17 mouse cellular contexts compared by ENCODE assay signal in the genomic region with DNA sequence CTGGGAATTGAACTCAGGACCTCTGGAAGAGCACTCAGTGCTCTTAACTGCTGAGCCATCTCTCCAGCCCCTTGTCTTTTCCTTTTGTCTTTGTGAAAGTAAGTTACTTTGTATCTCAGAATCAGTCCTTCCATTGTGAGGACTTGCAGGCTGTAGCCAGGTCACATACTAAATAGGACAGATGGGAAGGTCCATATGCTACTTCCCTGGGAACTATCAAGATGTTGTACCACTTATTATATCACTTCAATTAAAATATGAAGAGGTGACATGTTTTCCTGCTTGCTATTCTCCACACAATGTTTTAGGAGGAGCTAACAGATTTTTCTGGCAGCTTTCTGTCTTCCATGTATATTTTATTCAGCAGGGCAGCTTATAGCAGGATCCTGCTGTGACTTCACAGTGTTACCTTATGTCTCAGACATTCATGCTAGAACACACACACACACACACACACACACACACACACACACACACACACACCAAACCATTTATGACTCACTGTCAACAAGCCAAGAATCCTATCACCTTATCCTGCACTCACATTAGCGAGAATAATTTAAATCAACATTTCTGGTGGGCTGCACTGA.
A peak's percentile ranks its signal among the peaks of the same experiment; 100 is the strongest.
DNase-seq lines count a peak whose midpoint lies in the region; ATAC-seq and TF ChIP-seq lines count a peak whose summit lies in the region.
"Had no signal": no experiment of that assay in that cellular context is flagged by ENCODE, and none has a peak within 500 bp of the region (broad histone marks: within the 10 kb centered on the region; RNA-seq: fewer than 3 reads in every experiment).

No protein-coding gene starts in this region.

- no peaks in the 10 kb centered on the region for H3K9me3 ChIP-seq in forebrain, embryonic 13.5 days (replicated peaks)
- H3K9me3 ChIP-seq in forebrain, embryonic 12.5 days = no peaks in the 10 kb centered on the region
- no peaks in the 10 kb centered on the region for H3K9me3 ChIP-seq in hindbrain, embryonic 16.5 days (ENCODE audit: control insufficient read depth, low read length)
- H3K9me3 ChIP-seq in hindbrain, embryonic 12.5 days (replicated peaks) = no peaks in the 10 kb centered on the region
- H3K9me3 ChIP-seq in stomach, postnatal 0 days (ENCODE audit: control insufficient read depth, low read length) = no peaks in the 10 kb centered on the region
- no peaks in the 10 kb centered on the region for H3K9me3 ChIP-seq in limb, embryonic 10.5 days (replicated peaks)
- H3K9me3 ChIP-seq: embryonic facial prominence, embryonic 10.5 days; heart, embryonic 15.5 days had no signal

- H3K27ac ChIP-seq in forebrain, embryonic 13.5 days = no peak overlapping the region; the same call in 1 of the 2 replicates
- H3K27ac ChIP-seq in forebrain, embryonic 12.5 days = no peak overlapping the region
- no peak overlapping the region for H3K27ac ChIP-seq in hindbrain, embryonic 16.5 days (ENCODE audit: low read depth, low read length)
- H3K27ac ChIP-seq in hindbrain, embryonic 12.5 days = no peak overlapping the region
- no peak overlapping the region for H3K27ac ChIP-seq in stomach, postnatal 0 days (replicated peaks)
- H3K27ac ChIP-seq in limb, embryonic 10.5 days = no peak overlapping the region
- H3K27ac ChIP-seq: embryonic facial prominence, embryonic 10.5 days; heart, adult 2 months; heart, embryonic 15.5 days had no signal

- no peaks in the 10 kb centered on the region for H3K4me1 ChIP-seq in forebrain, embryonic 13.5 days
- H3K4me1 ChIP-seq in forebrain, embryonic 12.5 days = no peaks in the 10 kb centered on the region
- H3K4me1 ChIP-seq in hindbrain, embryonic 16.5 days (ENCODE audit: control insufficient read depth, insufficient read depth, low read depth, low read length) = no peaks in the 10 kb centered on the region
- no peaks in the 10 kb centered on the region for H3K4me1 ChIP-seq in hindbrain, embryonic 12.5 days
- no peaks in the 10 kb centered on the region for H3K4me1 ChIP-seq in stomach, postnatal 0 days (replicated peaks; ENCODE audit: control insufficient read depth, insufficient read depth)
- H3K4me1 ChIP-seq in limb, embryonic 10.5 days = no peaks in the 10 kb centered on the region
- H3K4me1 ChIP-seq: embryonic facial prominence, embryonic 10.5 days; heart, embryonic 15.5 days had no signal

- no peaks in the 10 kb centered on the region for H3K36me3 ChIP-seq in forebrain, embryonic 13.5 days (ENCODE audit: poor library complexity, severe bottlenecking)
- H3K36me3 ChIP-seq in forebrain, embryonic 12.5 days (replicated peaks) = no peaks in the 10 kb centered on the region
- no peaks in the 10 kb centered on the region for H3K36me3 ChIP-seq in hindbrain, embryonic 16.5 days (ENCODE audit: control insufficient read depth, insufficient read depth, low read length)
- H3K36me3 ChIP-seq in hindbrain, embryonic 12.5 days = no peaks in the 10 kb centered on the region
- no peaks in the 10 kb centered on the region for H3K36me3 ChIP-seq in stomach, postnatal 0 days (ENCODE audit: control insufficient read depth, insufficient read depth, low read length)
- H3K36me3 ChIP-seq in limb, embryonic 10.5 days = no peaks in the 10 kb centered on the region
- H3K36me3 ChIP-seq: embryonic facial prominence, embryonic 10.5 days; heart, embryonic 15.5 days had no signal

- no peak for TF ChIP-seq CTCF in brain, embryonic 14.5 days (IDR thresholded peaks at IDR 0.05; ENCODE audit: borderline replicate concordance, extremely low read depth, insufficient read depth, insufficient read length)
- no peak for TF ChIP-seq CTCF in stomach, postnatal 0 days (IDR thresholded peaks at IDR 0.05; ENCODE audit: low read depth)

- no peaks in the 10 kb centered on the region for H3K27me3 ChIP-seq in forebrain, embryonic 13.5 days
- no peaks in the 10 kb centered on the region for H3K27me3 ChIP-seq in forebrain, embryonic 12.5 days
- H3K27me3 ChIP-seq in hindbrain, embryonic 16.5 days (replicated peaks; ENCODE audit: control insufficient read depth, insufficient read depth, low read length) = no peaks in the 10 kb centered on the region
- no peaks in the 10 kb centered on the region for H3K27me3 ChIP-seq in hindbrain, embryonic 12.5 days
- no peaks in the 10 kb centered on the region for H3K27me3 ChIP-seq in stomach, postnatal 0 days (ENCODE audit: control insufficient read depth, insufficient read depth, low read length)
- no peaks in the 10 kb centered on the region; the same call in 1 of the 2 replicates for H3K27me3 ChIP-seq in limb, embryonic 10.5 days (ENCODE audit: low read depth, poor library complexity, severe bottlenecking)
- H3K27me3 ChIP-seq: heart, embryonic 15.5 days had no signal

- H3K4me3 ChIP-seq in forebrain, embryonic 13.5 days = no peak overlapping the region
- no peak overlapping the region for H3K4me3 ChIP-seq in forebrain, embryonic 12.5 days (replicated peaks)
- H3K4me3 ChIP-seq in hindbrain, embryonic 16.5 days (ENCODE audit: low read length) = no peak overlapping the region
- no peak overlapping the region for H3K4me3 ChIP-seq in hindbrain, embryonic 12.5 days
- H3K4me3 ChIP-seq in stomach, postnatal 0 days (ENCODE audit: low read depth, low read length) = no peak overlapping the region
- H3K4me3 ChIP-seq in limb, embryonic 10.5 days = no peak overlapping the region
- H3K4me3 ChIP-seq: embryonic facial prominence, embryonic 10.5 days; heart, adult 2 months; heart, embryonic 15.5 days had no signal

- H3K4me2 ChIP-seq in forebrain, embryonic 13.5 days = no peak overlapping the region
- no peak overlapping the region for H3K4me2 ChIP-seq in forebrain, embryonic 12.5 days
- H3K4me2 ChIP-seq in hindbrain, embryonic 16.5 days (ENCODE audit: low read length) = no peak overlapping the region
- H3K4me2 ChIP-seq in hindbrain, embryonic 12.5 days (replicated peaks) = no peak overlapping the region
- no peak overlapping the region for H3K4me2 ChIP-seq in stomach, postnatal 0 days (replicated peaks; ENCODE audit: low read depth)
- H3K4me2 ChIP-seq: heart, embryonic 11.5 days; heart, embryonic 15.5 days had no signal

- no peak for TF ChIP-seq POLR2A in brain, embryonic 14.5 days (IDR thresholded peaks at IDR 0.05; ENCODE audit: borderline replicate concordance, extremely low read depth, insufficient read depth, insufficient read length, poor library complexity, severe bottlenecking)

- no peak for TF ChIP-seq EP300 in stomach, postnatal 0 days (optimal IDR thresholded peaks at IDR 0.05)

- WGBS in forebrain, embryonic 13.5 days = 82% methylated on average over 1 of the region's 1 CpGs
- WGBS in forebrain, embryonic 12.5 days = 82% methylated on average over 1 of the region's 1 CpGs
- WGBS in hindbrain, embryonic 16.5 days = 83% methylated on average over 1 of the region's 1 CpGs
- 96% methylated on average over 1 of the region's 1 CpGs for WGBS in hindbrain, embryonic 12.5 days
- WGBS in stomach, postnatal 0 days = 57% methylated on average over 1 of the region's 1 CpGs
- 94% methylated on average over 1 of the region's 1 CpGs for WGBS in limb, embryonic 10.5 days

- peak; percentile 57 for DNase-seq in brain, embryonic 14.5 days (ENCODE audit: low read depth)
- DNase-seq in stomach, postnatal 0 days (ENCODE audit: low spot score) = peak; percentile 23
- DNase-seq in limb, embryonic 10.5 days (ENCODE audit: low spot score) = no peak
- DNase-seq: adrenal gland, postnatal 10 days; cerebellum, adult 18-20 months; cerebellum, adult 9-11 months; gastrocnemius, postnatal 14 days; heart, adult 2 months; heart, postnatal 14 days had no signal

- H3K9ac ChIP-seq in forebrain, embryonic 13.5 days = no peak overlapping the region
- H3K9ac ChIP-seq in forebrain, embryonic 12.5 days = no peak overlapping the region
- no peak overlapping the region for H3K9ac ChIP-seq in hindbrain, embryonic 16.5 days (ENCODE audit: low read depth, low read length)
- H3K9ac ChIP-seq in hindbrain, embryonic 12.5 days = no peak overlapping the region
- H3K9ac ChIP-seq in stomach, postnatal 0 days (ENCODE audit: low read length) = no peak overlapping the region
- H3K9ac ChIP-seq: heart, embryonic 15.5 days had no signal

- ATAC-seq in forebrain, embryonic 13.5 days = peak; percentile 62
- no peak for ATAC-seq in forebrain, embryonic 12.5 days (ENCODE audit: low FRiP score)
- ATAC-seq in hindbrain, embryonic 16.5 days = peak; percentile 50; the same call in 1 of the 2 replicates
- ATAC-seq in hindbrain, embryonic 12.5 days (ENCODE audit: low FRiP score) = no peak
- ATAC-seq in stomach, postnatal 0 days (ENCODE audit: low FRiP score, low TSS enrichment) = no peak
- ATAC-seq: intestine, postnatal 0 days had no signal

Comparison
In these comparisons a context has a peak if more than half of its experiments do, and no peak if none do; other contexts are left out.
1. ATAC-seq: peak in forebrain, embryonic 13.5 days (single experiment) and hindbrain, embryonic 16.5 days (single experiment); none in forebrain, embryonic 12.5 days (single experiment), hindbrain, embryonic 12.5 days (single experiment) and stomach, postnatal 0 days (single experiment).